Mouse (Mus musculus): ENCODE results near the gene Cd55. TPM values are rescaled to one million over a fixed set of nuclear protein-coding genes. Genes with fewer than 3 reads are reported as not detected.
"Not testable (repeated sequence)": the region's sequence is repeated elsewhere in the genome, so short reads cannot be mapped to it uniquely, and the experiment has no call there.

Gene Cd55
- 1 to 10 TPM; 6.7 to 7.0 TPM for total RNA-seq (2021)
- long read RNA-seq, experiment 1, partial matches to known transcripts, result 0 of 2 reads
- long read RNA-seq, experiment 1, other reads (novel, unspliced or antisense), result 0 of 2 reads
- long read RNA-seq, experiment 2, partial matches to known transcripts, result 1 of 2 reads
- long read RNA-seq, experiment 2, other reads (novel, unspliced or antisense), result 0 of 2 reads

GRCm38 (mm10) chr1:130462084-130462861 lies at the start of gene Cd55:
Gene Cd55 (minus strand): TSS chr1:130462744.
- DNase-seq (ENCODE audit: low spot score in 2 of 2), result peak; percentile 76 to 88

GRCm38 (mm10) chr1:130511823-130512370 lies 49.4 kb upstream of the Cd55 start:
- DNase-seq (ENCODE audit: low spot score in 2 of 2), result no peak

GRCm38 (mm10) chr1:130508957-130509350 lies 46.4 kb upstream of the Cd55 start:
- DNase-seq (ENCODE audit: low spot score in 2 of 2), result no peak

- no peak for DNase-seq (ENCODE audit: low spot score in 2 of 2)
These were observed 45.7 kb upstream of the Cd55 start for GRCm38 (mm10) chr1:130508030-130508956.

DNA sequence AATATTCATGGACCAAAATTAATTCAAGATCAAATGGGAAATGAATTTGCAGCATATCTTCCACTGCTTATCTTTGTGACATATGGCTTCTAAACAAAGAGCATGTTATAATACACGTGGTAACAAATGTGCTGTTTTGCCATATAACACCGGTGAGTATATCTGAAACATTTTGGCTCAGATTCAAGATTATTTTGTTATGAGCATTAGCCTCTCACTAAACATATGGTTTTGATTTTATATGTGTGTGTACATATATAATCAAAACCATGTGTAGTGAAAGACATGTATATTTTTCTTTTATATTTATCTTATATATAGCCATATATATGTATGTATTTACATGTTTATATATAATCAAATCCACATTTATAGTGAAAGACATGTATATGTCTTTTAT lies 44.9 kb upstream of the Cd55 start:
- no peak for DNase-seq (ENCODE audit: low spot score in 2 of 2)

GRCm38 (mm10) chr1:130499962-130500361 lies 37.4 kb upstream of the Cd55 start:
- DNase-seq (ENCODE audit: low spot score in 2 of 2), result no peak

GRCm38 (mm10) chr1:130498331-130498730 lies 35.8 kb upstream of the Cd55 start:
- DNase-seq (ENCODE audit: low spot score in 2 of 2), result no peak

DNA sequence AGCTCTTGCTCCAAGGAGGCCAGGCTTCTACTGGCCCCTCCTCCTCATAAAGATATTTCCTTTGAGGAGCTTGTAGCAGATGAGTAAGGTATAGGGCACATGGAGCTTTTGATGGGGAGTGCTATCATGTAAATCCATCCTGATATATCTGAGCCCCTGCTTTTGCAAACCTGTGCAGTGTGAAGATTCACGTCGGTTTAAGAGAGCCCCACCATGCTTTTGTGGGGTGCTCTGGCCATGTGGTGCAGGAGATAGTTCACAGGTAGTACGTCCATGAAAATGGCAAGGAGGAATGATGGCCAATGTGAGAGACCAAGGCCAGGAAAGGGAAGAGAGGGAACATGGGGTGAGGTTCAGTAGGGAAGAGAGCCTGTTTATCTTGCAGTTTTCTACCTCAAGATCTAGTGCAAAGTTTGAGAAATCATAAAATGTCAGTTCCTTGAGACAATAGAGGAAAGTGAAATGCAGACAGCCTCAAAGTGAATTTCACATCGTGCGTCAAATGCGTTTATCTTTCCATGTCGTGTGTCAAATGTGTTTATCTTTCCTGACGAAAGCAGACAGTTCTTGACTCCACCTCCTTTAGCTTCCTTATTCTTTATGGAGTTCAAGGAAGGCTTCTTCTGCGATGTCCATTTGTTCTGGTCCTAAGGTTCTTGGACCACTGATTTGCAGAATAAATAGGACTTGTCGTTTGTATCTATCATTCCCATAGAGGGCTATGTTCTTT lies 24.4 kb upstream of the Cd55 start:
- no peak for DNase-seq (ENCODE audit: low spot score in 2 of 2)

GRCm38 (mm10) chr1:130485828-130486620 lies 23.5 kb upstream of the Cd55 start:
- DNase-seq (ENCODE audit: low spot score in 2 of 2), result no peak

DNA sequence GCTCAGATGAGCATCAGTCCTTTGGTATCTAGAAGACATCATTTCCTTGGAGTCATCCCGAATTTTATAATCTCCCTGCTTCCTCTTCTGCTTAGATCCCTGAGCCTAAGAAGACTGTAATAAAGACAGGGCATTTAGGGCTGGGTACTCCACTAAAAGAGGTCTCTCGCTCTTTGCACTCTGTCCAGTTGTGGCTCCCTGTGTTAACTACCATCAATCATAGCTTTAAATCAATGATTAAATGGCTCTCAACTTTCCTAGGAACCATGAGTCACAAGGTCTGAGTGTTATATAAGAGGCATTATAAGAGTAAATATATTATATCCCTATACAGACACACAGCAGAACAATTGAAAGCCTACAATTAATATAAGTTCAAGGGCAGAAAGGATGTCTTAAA lies 22.8 kb upstream of the Cd55 start:
- DNase-seq (ENCODE audit: low spot score in 2 of 2), result no peak

DNA sequence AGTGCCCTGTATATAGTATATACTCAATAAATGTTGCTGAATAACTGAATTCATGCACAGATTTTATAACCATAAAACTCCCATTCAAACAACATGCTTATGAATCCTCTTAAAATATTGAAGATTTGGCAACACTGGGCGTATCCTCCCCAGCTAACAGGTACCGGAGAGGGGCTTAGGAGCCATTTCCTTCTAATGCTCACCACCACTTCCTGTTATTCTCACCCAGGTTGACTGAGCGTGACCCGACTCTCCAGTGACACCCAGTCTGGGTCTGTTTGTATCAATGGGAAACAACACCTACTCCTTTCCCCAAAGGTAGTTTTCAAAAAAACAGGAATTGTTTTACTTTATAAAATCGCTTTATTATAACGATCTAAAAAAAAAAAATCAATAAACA lies 12.4 kb upstream of the Cd55 start:
- DNase-seq (ENCODE audit: low spot score in 2 of 2), result no peak

GRCm38 (mm10) chr1:130474226-130474625 lies 11.7 kb upstream of the Cd55 start:
- no peak for DNase-seq (ENCODE audit: low spot score in 2 of 2)

- no peak for DNase-seq (ENCODE audit: low spot score in 2 of 2)
These were observed 7.5 kb upstream of the Cd55 start for GRCm38 (mm10) chr1:130470074-130470473.

DNA sequence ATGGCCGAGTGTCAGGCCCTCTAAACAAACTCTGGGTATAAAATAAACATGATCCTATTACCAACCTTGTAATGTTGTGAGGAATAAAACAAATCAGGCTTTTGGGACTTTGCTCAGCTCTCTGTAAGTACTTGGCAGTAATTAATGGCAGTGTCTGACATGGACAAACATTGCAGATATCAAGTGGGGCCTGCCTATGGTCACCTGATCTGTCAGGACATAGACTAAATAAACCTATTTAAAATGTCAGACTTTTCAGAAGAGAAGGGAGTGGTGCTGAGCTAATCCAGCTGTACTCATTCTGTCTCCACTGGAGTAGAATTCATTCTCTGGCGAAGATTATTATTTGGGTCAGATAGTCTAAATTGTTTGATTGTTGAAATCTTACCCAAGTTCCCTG lies 4.9 kb upstream of the Cd55 start:
- DNase-seq (ENCODE audit: low spot score in 2 of 2), result no peak

DNA sequence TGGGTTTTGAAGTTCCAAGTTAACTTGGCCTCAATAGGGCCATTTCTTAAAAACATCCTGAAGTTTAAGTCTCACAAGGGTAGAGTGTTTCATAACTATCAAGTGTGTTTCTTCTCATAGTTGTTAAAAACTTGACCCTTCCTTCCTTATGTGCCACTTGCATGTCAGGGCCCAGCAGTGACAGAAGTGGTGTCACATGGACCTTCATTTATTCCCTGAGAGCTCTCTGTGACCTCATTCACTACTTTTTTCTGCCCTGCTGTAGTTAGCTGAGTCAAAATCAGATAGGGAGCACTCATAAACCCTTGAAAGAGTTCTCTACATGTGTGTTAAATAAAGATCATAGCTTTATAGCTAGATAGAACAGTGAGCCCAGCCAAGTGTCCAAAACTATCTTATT lies 1.6 kb upstream of the Cd55 start:
- DNase-seq (ENCODE audit: low spot score in 2 of 2), result no peak

DNA sequence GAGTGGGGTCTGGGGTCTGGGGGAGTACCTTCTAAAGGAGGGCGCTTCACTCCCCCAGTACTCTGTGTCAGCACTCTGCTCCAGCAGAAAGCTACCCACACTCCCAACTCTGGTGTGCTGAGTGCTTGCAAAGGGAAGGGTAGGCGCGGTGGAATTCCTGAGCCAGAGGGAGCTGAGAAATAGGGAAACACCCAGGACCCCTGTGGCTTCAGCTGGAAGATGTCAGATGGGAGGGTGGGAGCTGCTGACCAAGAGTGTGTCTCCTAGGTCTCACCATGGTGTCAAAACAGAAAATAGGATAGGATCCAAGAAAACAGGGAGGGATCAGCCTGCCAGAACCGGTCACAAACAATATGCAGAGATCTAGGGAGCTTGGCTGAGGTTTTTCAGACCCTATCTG lies 323 bp upstream of the Cd55 start:
- DNase-seq (ENCODE audit: low spot score in 2 of 2), result peak in 1 of 2 experiments; percentile 19

- no peak for DNase-seq (ENCODE audit: low spot score in 2 of 2)
These were observed 7.4 kb downstream of the Cd55 start for GRCm38 (mm10) chr1:130455111-130455510.

DNA sequence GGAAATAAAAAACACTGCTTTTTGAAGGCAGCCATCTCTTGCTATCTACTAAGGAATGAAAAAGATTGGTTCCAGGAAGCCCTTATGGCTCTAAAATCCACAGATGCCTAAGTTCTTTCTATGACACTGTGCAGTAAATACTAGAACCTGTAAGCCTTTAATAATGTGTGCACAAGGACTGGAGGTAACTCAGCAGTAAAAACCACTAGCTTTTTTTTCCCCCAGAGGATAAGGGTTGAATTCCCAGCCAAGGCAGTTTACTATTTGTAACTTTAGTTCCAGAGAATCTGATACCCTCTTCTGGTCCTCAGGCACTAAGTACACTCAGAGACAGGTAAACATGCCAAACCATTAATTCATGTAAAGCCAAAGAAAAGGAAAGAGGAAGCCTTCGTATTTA lies 19.6 kb downstream of the Cd55 start:
- DNase-seq (ENCODE audit: low spot score in 2 of 2), result not testable (repeated sequence)

DNA sequence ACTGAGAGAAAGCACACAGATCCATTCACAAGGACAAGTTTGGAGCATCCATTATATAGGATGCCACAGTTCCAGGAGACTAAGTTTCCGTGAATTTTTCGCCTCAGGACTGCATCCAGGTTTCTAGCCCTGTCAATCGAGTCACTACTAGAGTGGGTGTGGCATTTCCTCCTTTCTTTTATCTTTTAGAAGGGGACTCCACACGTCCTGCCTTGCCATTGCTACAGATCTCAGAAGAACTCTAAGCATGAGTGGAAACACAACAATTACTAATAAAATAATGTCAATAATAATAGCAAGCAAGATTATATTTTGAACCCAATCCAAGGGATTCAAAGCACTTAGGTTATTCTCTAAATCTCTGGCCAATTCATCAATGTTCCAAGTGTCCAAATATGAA lies 31.6 kb downstream of the Cd55 start:
- DNase-seq (ENCODE audit: low spot score in 2 of 2), result no peak

DNA sequence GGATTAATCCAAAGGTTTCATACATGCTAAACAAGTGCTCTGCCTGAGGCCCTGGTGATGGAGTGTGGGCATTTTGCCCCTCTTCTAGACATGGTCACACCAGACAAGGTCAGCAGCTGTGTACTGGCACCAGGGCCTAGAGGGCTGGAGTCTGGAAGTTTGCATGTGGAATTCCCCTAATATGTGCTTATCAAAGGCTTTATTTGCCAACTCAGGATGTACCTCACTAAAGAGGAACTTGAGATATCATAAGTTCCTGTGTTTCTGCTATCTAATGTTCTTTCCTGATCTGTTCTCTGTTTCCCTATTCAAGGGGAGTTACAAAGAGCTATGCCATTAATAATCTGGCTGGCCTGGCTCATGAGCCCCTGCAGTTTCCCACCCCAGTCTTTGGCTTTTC lies 33.9 kb downstream of the Cd55 start:
- DNase-seq (ENCODE audit: low spot score in 2 of 2), result not testable (repeated sequence)
